Mouse (Mus musculus) forebrain, postnatal 0 days (tissue): Measurements from ENCODE around the gene Ggta1. TPM values are rescaled to one million over a fixed set of nuclear protein-coding genes. Genes with fewer than 3 reads are reported as not detected.

ENCODE experiments used
- ATAC-seq: fragments of 200-750 bp; cut with Nextera tagmentation; 2 replicates; pipeline ENCODE4 v1.8.0; 2017; ENCODE audit warnings: mild to moderate bottlenecking, moderate library complexity
- DNase-seq: peaks from one replicate; pipeline ENCODE4 v3.0.0-alpha.2; 2015
- H3K27ac ChIP-seq: fragments of 300-500 bp; sonication (generic); 2 replicates; pipeline ENCODE4 v1.5.1; 2014; ENCODE audit warnings: low read depth, mild to moderate bottlenecking, antibody characterized with exemption, low read length, moderate library complexity, mixed read lengths
- H3K27me3 ChIP-seq: fragments of 300-500 bp; sonication (generic); 2 replicates; pipeline ENCODE4 v1.6.1; 2014; ENCODE audit warnings: mild to moderate bottlenecking, low read length, mixed read lengths; ENCODE audit not compliant: insufficient read depth
- H3K36me3 ChIP-seq: fragments of 300-500 bp; sonication (generic); 2 replicates; pipeline ENCODE4 v1.6.1; 2014; ENCODE audit warnings: mild to moderate bottlenecking, moderate library complexity; ENCODE audit not compliant: insufficient read depth
- H3K4me1 ChIP-seq: fragments of 300-500 bp; sonication (generic); 2 replicates; pipeline ENCODE4 v1.6.1; 2014; ENCODE audit warnings: antibody characterized with exemption; ENCODE audit not compliant: insufficient read depth
- H3K4me2 ChIP-seq: fragments of 300-500 bp; sonication (generic); 2 replicates; pipeline ENCODE4 v1.6.1; 2014; ENCODE audit warnings: low read depth, mild to moderate bottlenecking, moderate library complexity
- H3K4me3 ChIP-seq: fragments of 300-500 bp; sonication (generic); 2 replicates; pipeline ENCODE4 v1.5.1; 2014; ENCODE audit warnings: low read depth, low read length, mixed read lengths
- H3K9ac ChIP-seq: fragments of 300-500 bp; sonication (generic); 2 replicates; pipeline ENCODE4 v1.6.1; 2014; ENCODE audit warnings: mild to moderate bottlenecking
- H3K9me3 ChIP-seq: fragments of 300-500 bp; sonication (generic); 2 replicates; pipeline ENCODE4 v1.6.1; 2016; ENCODE audit warnings: low read length
- CTCF ChIP-seq: sonication (generic); IDR thresholded peaks from 2 replicates; pipeline ENCODE4 v1.5.1; 2016; ENCODE audit warnings: antibody characterized with exemption, control low read depth, low read depth
- WGBS: fragments of 180-500 bp; shearing (Covaris S2); extraction: QIAGEN DNeasy Blood & Tissue Kit; methylation state at CpG from one replicate; pipeline ENCODE4 v1.1.7; 2014; 5-methylcytosine and 5-hydroxymethylcytosine counted together
- polyA plus RNA-seq: library from polyadenylated mRNA; unstranded; fragments of >200 nt; fragmentation: Nextera tagmentation; extraction: Ambion mirVana; gene quantifications from 2 replicates; pipeline ENCODE4 v1.2.1, GENCODE M21; 2015
- total RNA-seq: library from RNA; depleted of rRNA; stranded (reverse); fragments of >200 nt; gene quantifications from 2 replicates; pipeline ENCODE4 v1.2.3, GENCODE M21; 2014

Gene Ggta1
- total and polyA plus RNA-seq, 2 experiments from 2014 or later, result 4.3 to 6.8 TPM

DNA sequence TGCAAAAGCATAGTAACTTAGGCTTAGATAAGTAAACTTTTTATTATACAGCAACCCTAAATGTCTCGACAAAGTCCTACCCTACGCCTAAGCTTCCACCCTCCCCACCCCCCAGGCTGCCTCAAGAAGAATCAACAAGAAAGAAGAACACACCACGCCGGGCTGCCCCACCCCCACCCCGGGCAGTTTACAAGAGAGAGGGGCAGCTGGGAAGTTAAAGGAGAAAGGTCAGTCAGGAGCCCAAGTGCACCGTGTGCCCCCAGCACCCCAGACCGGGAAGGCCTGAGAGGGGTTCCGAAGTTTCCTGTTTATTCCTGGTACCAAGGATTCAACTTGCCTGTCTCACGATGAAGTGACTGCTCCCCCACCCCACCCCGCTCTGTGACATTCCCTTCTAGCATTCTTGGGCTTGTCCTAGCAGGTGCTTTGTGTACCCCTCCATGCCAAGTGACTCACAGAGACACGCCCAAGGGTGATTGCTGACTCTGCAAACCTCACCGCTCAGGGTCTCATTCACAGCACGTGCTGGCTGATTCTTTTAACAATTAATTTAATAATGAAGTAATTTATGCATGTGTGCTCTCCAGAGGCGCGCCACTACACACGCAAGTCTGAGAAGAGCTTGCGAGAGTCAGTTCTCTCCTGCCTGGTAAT lies 27.6 kb upstream of the Ggta1 start:
- TF ChIP-seq CTCF, result no peak
- no peak for ATAC-seq
- Histone ChIP-seq H3K4me1 (no peaks in the 10 kb centered on the region), H3K4me3 (no peak overlapping the region), H3K9me3 (no peaks in the 10 kb centered on the region), H3K36me3 (no peaks in the 10 kb centered on the region), H3K9ac (no peak overlapping the region), H3K27me3 (no peaks in the 10 kb centered on the region), H3K27ac (no peak overlapping the region), H3K4me2 (peak overlapping the region; percentile 10; the same call in 1 of the 2 replicates)
- 22% methylated on average over 17 of the region's 17 CpGs for WGBS
- DNase-seq, result no peak

GRCm38 (mm10) chr2:35487700-35488099 lies 24.7 kb upstream of the Ggta1 start:
- Histone ChIP-seq H3K27me3 (no peaks in the 10 kb centered on the region), H3K36me3 (no peaks in the 10 kb centered on the region), H3K9ac (no peak overlapping the region), H3K4me3 (no peak overlapping the region), H3K27ac (no peak overlapping the region), H3K4me2 (no peak overlapping the region), H3K4me1 (no peaks in the 10 kb centered on the region), H3K9me3 (no peaks in the 10 kb centered on the region)
- TF ChIP-seq CTCF, result no peak
- WGBS, result 73% methylated on average over 3 of the region's 3 CpGs
- DNase-seq (no peak), ATAC-seq (no peak)

GRCm38 (mm10) chr2:35486981-35487655 lies 24.1 kb upstream of the Ggta1 start:
- no peak for TF ChIP-seq CTCF
- H3K36me3 ChIP-seq, result no peaks in the 10 kb centered on the region
- H3K27ac ChIP-seq, result no peak overlapping the region
- no peak overlapping the region for H3K4me2 ChIP-seq
- 30% methylated on average over 5 of the region's 5 CpGs for WGBS
- ATAC-seq, result no peak
- H3K27me3 ChIP-seq, result no peaks in the 10 kb centered on the region
- H3K9ac ChIP-seq, result no peak overlapping the region
- H3K4me3 ChIP-seq, result no peak overlapping the region
- DNase-seq, result no peak
- no peaks in the 10 kb centered on the region for H3K4me1 ChIP-seq
- H3K9me3 ChIP-seq, result no peaks in the 10 kb centered on the region

DNA sequence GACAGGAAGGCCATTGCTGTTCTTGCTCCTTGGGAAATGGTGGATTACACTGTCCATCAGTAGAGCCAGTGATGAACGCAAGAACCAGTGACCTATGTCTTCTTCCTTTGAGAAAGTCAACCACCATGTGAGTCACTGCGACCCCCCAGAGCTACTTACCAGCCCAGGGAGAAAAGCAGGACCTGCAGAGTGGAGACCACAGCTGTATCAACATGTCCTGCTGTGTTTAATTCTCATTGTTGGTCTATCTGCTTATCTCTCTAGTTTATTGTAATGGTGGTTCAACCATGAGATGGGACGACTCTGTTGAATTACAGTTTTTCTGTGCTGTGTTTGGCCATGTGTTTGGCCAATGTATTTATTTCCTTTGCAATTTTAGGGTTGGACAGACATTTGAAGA lies 21.1 kb upstream of the Ggta1 start:
- H3K4me1 ChIP-seq, result no peaks in the 10 kb centered on the region; the same call in 1 of the 2 replicates
- H3K27ac ChIP-seq, result no peak overlapping the region
- no peak overlapping the region for H3K4me3 ChIP-seq
- no peak overlapping the region for H3K9ac ChIP-seq
- H3K9me3 ChIP-seq, result no peaks in the 10 kb centered on the region
- no peak for TF ChIP-seq CTCF
- DNase-seq (no peak), ATAC-seq (no peak)
- no peak overlapping the region for H3K4me2 ChIP-seq
- no peaks in the 10 kb centered on the region for H3K36me3 ChIP-seq
- no peaks in the 10 kb centered on the region for H3K27me3 ChIP-seq
- 85% methylated on average over 3 of the region's 3 CpGs for WGBS

DNA sequence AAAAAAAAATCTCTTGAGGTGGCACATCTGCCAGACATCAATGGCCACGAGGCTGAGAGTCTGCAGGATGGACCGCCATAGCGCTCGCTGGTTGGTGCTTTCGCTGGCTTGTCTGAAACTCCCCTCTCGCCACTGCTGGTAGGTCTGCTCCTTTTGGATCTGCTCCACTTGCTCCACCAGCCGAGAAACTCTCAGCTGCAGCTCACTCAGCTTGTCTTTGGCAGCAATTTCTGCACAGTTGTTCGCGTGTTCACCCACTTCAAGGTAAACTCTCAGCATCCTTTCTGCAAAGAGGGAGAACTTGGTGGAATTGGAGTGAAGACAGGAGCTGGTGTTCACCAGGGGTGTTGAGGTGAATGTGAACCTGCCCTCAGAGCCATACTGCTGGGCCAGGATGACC lies 20.4 kb upstream of the Ggta1 start:
- no peak overlapping the region for H3K4me2 ChIP-seq
- ATAC-seq (no peak), DNase-seq (no peak)
- WGBS, result 82% methylated on average over 9 of the region's 9 CpGs
- TF ChIP-seq CTCF, result no peak
- H3K4me1 ChIP-seq, result no peaks in the 10 kb centered on the region; the same call in 1 of the 2 replicates
- no peak overlapping the region for H3K27ac ChIP-seq
- no peak overlapping the region for H3K9ac ChIP-seq
- no peaks in the 10 kb centered on the region for H3K9me3 ChIP-seq
- no peak overlapping the region for H3K4me3 ChIP-seq
- no peaks in the 10 kb centered on the region for H3K36me3 ChIP-seq
- no peaks in the 10 kb centered on the region for H3K27me3 ChIP-seq

DNA sequence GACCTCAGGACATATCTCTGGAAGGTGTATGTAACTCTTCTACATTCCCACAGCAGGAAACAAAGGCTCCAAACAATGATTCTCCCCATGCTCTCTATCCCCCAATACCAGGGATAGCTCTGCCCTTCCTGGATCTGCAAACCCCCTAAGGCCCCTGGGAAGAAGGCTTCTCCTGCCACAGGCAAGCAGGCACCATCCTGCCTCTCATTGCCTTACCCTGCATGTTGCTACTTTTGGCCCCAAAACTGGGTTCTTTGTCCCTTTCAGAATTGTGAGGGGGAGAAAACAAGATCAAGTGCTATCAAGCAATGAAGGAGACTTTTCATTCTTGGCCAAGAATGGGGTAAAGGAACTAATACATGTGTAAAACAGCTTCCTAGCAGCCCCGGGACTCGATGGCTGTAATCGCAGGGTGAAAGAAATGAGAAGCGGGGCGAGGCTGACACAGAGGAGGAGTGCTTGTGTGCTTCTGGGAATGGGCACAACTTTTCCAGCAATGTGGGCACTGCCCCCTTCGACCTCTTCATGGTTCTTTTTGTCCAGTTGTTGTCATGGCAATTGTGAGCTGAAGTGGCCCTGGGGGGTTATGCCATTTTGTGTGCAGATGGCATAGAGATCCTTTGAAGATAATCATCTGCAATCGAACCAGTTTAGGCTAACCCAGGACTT lies 18.4 kb upstream of the Ggta1 start:
- no peak for TF ChIP-seq CTCF
- 27% methylated on average over 7 of the region's 7 CpGs for WGBS
- ATAC-seq (peak; percentile 81), DNase-seq (peak; percentile 33)
- no peak overlapping the region for H3K27ac ChIP-seq
- H3K36me3 ChIP-seq, result no peaks in the 10 kb centered on the region
- H3K4me3 ChIP-seq, result no peak overlapping the region
- H3K4me1 ChIP-seq, result no peaks in the 10 kb centered on the region; the same call in 1 of the 2 replicates
- H3K27me3 ChIP-seq, result no peaks in the 10 kb centered on the region
- H3K9me3 ChIP-seq, result no peaks in the 10 kb centered on the region
- H3K9ac ChIP-seq, result no peak overlapping the region
- no peak overlapping the region for H3K4me2 ChIP-seq

- TF ChIP-seq CTCF, result no peak
- no peak for ATAC-seq
- H3K36me3 ChIP-seq, result no peaks in the 10 kb centered on the region
- no peaks in the 10 kb centered on the region for H3K27me3 ChIP-seq
- H3K9ac ChIP-seq, result no peak overlapping the region
- no peaks in the 10 kb centered on the region for H3K9me3 ChIP-seq
- 46% methylated on average over 3 of the region's 3 CpGs for WGBS
- no peaks in the 10 kb centered on the region; the same call in 1 of the 2 replicates for H3K4me1 ChIP-seq
- H3K4me2 ChIP-seq, result no peak overlapping the region
- no peak overlapping the region for H3K27ac ChIP-seq
- H3K4me3 ChIP-seq, result no peak overlapping the region
- DNase-seq, result no peak
These were observed 17.0 kb upstream of the Ggta1 start for GRCm38 (mm10) chr2:35480073-35480472.
